Comparison of ENCODE assay signal across 17 mouse cellular contexts in the genomic region with DNA sequence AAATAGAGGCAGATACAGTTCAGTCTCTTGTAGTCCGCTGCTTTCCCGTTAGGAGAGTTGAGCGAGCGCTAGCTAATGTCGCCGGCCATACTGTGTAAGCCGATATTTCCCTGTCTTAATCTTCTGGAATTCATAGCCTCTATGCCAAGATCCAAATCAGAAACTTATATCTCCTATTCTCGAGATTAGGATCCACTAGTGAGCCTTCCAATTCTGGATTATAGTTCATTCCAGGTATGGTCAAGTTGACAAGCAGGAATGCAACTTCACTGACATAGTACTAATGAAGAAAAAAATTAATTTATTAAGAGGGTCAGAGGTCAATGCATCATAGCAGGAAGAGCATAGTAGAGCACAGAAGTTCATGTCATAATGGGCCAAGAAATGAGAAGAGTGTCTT. TPM values are rescaled to one million over a fixed set of nuclear protein-coding genes. Genes with fewer than 3 reads are reported as not detected.
DNase-seq lines count a peak whose midpoint lies in the region; ATAC-seq and TF ChIP-seq lines count a peak whose summit lies in the region.
"Had no signal": no experiment of that assay in that cellular context is flagged by ENCODE, and none has a peak within 500 bp of the region (broad histone marks: within the 10 kb centered on the region; RNA-seq: fewer than 3 reads in every experiment).

A gene (minus strand): TSS at position 101 of the 400 bp plus-strand sequence.

- H3K9me3 ChIP-seq in heart, embryonic 12.5 days (replicated peaks) = no peaks in the 10 kb centered on the region
- H3K9me3 ChIP-seq in ES-E14 (ENCODE audit: control insufficient read depth, insufficient read depth, low read depth, low read length) = no peaks in the 10 kb centered on the region
- H3K9me3 ChIP-seq: limb, embryonic 10.5 days; liver, embryonic 13.5 days had no signal

- no peak within 1 kb of the TSS for H3K4me3 ChIP-seq in heart, embryonic 12.5 days
- no peak within 1 kb of the TSS for H3K4me3 ChIP-seq in ES-E14 (ENCODE audit: insufficient read depth in 1 of 2, low read depth in 1 of 2, low read length in 2 of 2, poor library complexity in 1 of 2, severe bottlenecking in 1 of 2)
- H3K4me3 ChIP-seq: limb, embryonic 10.5 days; liver, embryonic 13.5 days; myocyte had no signal

- in situ Hi-C loops in ES-E14 (cut with MboI; ENCODE audit: low sequenced_read_pairs in 2 of 2, unreplicated experiment in 2 of 2) = no loop called here

- WGBS in heart, embryonic 12.5 days = 85% methylated on average over 8 of the region's 8 CpGs

- no peak within 1 kb of the TSS for H3K4me2 ChIP-seq in heart, embryonic 12.5 days
- H3K4me2 ChIP-seq: hindbrain, embryonic 14.5 days; liver, embryonic 13.5 days had no signal

- no peak within 1 kb of the TSS for H3K27ac ChIP-seq in heart, embryonic 12.5 days (ENCODE audit: poor library complexity, severe bottlenecking)
- no peak within 1 kb of the TSS for H3K27ac ChIP-seq in ES-E14 (ENCODE audit: insufficient read depth, low read depth, low read length, poor library complexity, severe bottlenecking)
- H3K27ac ChIP-seq: hindbrain, embryonic 14.5 days; limb, embryonic 10.5 days; liver, embryonic 13.5 days had no signal

- no peaks in the 10 kb centered on the region for H3K4me1 ChIP-seq in heart, embryonic 12.5 days (replicated peaks)
- H3K4me1 ChIP-seq in ES-E14 (ENCODE audit: control insufficient read depth in 2 of 2, insufficient read depth in 2 of 2, low read length in 2 of 2, poor library complexity in 1 of 2) = no peaks in the 10 kb centered on the region
- H3K4me1 ChIP-seq: limb, embryonic 10.5 days; liver, embryonic 13.5 days had no signal

- H3K27me3 ChIP-seq in heart, embryonic 12.5 days (replicated peaks) = no peaks in the 10 kb centered on the region
- H3K27me3 ChIP-seq: liver, embryonic 13.5 days had no signal

- H3K36me3 ChIP-seq in heart, embryonic 12.5 days = no peaks in the 10 kb centered on the region
- no peaks in the 10 kb centered on the region for H3K36me3 ChIP-seq in ES-E14 (ENCODE audit: control insufficient read depth, insufficient read depth, low read length, poor library complexity, severe bottlenecking)
- H3K36me3 ChIP-seq: limb, embryonic 10.5 days; liver, embryonic 13.5 days had no signal

- no peak for DNase-seq in heart, adult 8-10 months (ENCODE audit: low spot score)
- DNase-seq in ES-E14 (ENCODE audit: low read depth, low spot score) (no peak), MN1 (ENCODE audit: low spot score) (no peak)
- DNase-seq in adrenal gland, postnatal 25 days = no peak
- DNase-seq in layer of hippocampus, postnatal 25 days (ENCODE audit: extremely low spot score in 1 of 2, low spot score in 1 of 2) = no peak
- no peak for DNase-seq in kidney, postnatal 4 days
- no peak for DNase-seq in frontal cortex, adult 2 months (ENCODE audit: extremely low spot score in 1 of 2, low spot score in 1 of 2)
- DNase-seq: cerebellum, adult 11 months; kidney, adult 11 months; liver, embryonic 13.5 days; lung, postnatal 10 days; thymus, postnatal 4 days had no signal

- no peak for ATAC-seq in heart, embryonic 12.5 days (ENCODE audit: insufficient number of reproducible peaks, low FRiP score)
- ATAC-seq: CD4-positive, CD25-positive, alpha-beta regulatory T cell, adult 4 months had no signal

- no peak within 1 kb of the TSS for H3K9ac ChIP-seq in heart, embryonic 12.5 days
- no peak within 1 kb of the TSS for H3K9ac ChIP-seq in ES-E14 (ENCODE audit: insufficient read depth, low read depth, low read length, poor library complexity, severe bottlenecking)
- H3K9ac ChIP-seq: hindbrain, embryonic 14.5 days; liver, embryonic 13.5 days had no signal

TF ChIP-seq in ES-E14, 5 proteins besides CTCF, POLR2A, EP300 and RAD21:
- TF ChIP-seq HCFC1 (IDR thresholded peaks at IDR 0.05; ENCODE audit: borderline replicate concordance, insufficient read depth, low read length) = no peak
- no peak for TF ChIP-seq ZC3H11A (IDR thresholded peaks at IDR 0.05; ENCODE audit: borderline replicate concordance, low read depth, low read length)
- TF ChIP-seq ZNF384 (IDR thresholded peaks at IDR 0.05; ENCODE audit: low read depth, low read length) = no peak
- no peak for TF ChIP-seq CHD2 (IDR thresholded peaks at IDR 0.05; ENCODE audit: low read depth, low read length)
- TF ChIP-seq MAFK (IDR thresholded peaks at IDR 0.05; ENCODE audit: insufficient read depth, low read depth, low read length) = no peak

RNA-seq across cellular contexts. Expression of the gene that starts here (rescaled TPM):
- 10 to 100 TPM; 31.9 to 51.1 (median 43.6) TPM for total RNA-seq in heart, adult 8-10 months (2022)
- polyA plus RNA-seq in heart, embryonic 12.5 days (2016; fragmentation: Nextera tagmentation; extraction: Ambion mirVana) = 2.4 and 3.0 TPM in 2 replicates
- total RNA-seq in ES-E14 (2012; rRNA removed) = 15.3 and 20.3 TPM in 2 replicates
- 8.9 and 13.9 TPM in 2 replicates for total RNA-seq in adrenal gland, postnatal 25 days (2021)
- total RNA-seq in layer of hippocampus, postnatal 25 days (2021) = 10 to 100 TPM; 22.9 to 27.4 TPM
- 1.1 and 1.5 TPM in 2 replicates for polyA plus RNA-seq in frontal cortex, adult 2 months (2012; rRNA removed)
